Mouse (Mus musculus) hindbrain, embryonic 15.5 days (tissue): Measurements from ENCODE around the gene Foxp1. TPM values are rescaled to one million over a fixed set of nuclear protein-coding genes. Genes with fewer than 3 reads are reported as not detected.

ENCODE experiments used
- ATAC-seq: fragments of 200-750 bp; cut with Nextera tagmentation; 2 replicates; pipeline ENCODE4 v1.8.0; 2017; ENCODE audit warnings: low read depth, moderate number of reproducible peaks, moderate TSS enrichment; ENCODE audit not compliant: low FRiP score
- H3K27ac ChIP-seq: fragments of 300-500 bp; sonication (generic); replicated peaks from 2 replicates; pipeline ENCODE4 v1.5.1; 2015; ENCODE audit warnings: mild to moderate bottlenecking, inconsistent platforms
- H3K27me3 ChIP-seq: fragments of 300-500 bp; sonication (generic); 2 replicates; pipeline ENCODE4 v1.6.1; 2015; ENCODE audit warnings: control low read depth, inconsistent platforms
- H3K36me3 ChIP-seq: fragments of 300-500 bp; sonication (generic); 2 replicates; pipeline ENCODE4 v1.6.1; 2015; ENCODE audit warnings: control low read depth, inconsistent platforms
- H3K4me1 ChIP-seq: fragments of 300-500 bp; sonication (generic); replicated peaks from 2 replicates; pipeline ENCODE4 v1.6.1; 2015; ENCODE audit warnings: control low read depth, inconsistent platforms
- H3K4me2 ChIP-seq: fragments of 300-500 bp; sonication (generic); 2 replicates; pipeline ENCODE4 v1.6.1; 2015; ENCODE audit warnings: moderate library complexity, mild to moderate bottlenecking, inconsistent platforms
- H3K4me3 ChIP-seq: fragments of 300-500 bp; sonication (generic); 2 replicates; pipeline ENCODE4 v1.5.1; 2015; ENCODE audit warnings: mild to moderate bottlenecking, inconsistent platforms
- H3K9ac ChIP-seq: fragments of 300-500 bp; sonication (generic); 2 replicates; pipeline ENCODE4 v1.6.1; 2015; ENCODE audit warnings: inconsistent platforms
- H3K9me3 ChIP-seq: fragments of 300-500 bp; sonication (generic); 2 replicates; pipeline ENCODE4 v1.6.1; 2016; ENCODE audit warnings: control low read depth, inconsistent platforms
- WGBS: fragments of 180-500 bp; shearing (Covaris S2); methylation state at CpG from one replicate; pipeline ENCODE4 v1.1.7; 2015; 5-methylcytosine and 5-hydroxymethylcytosine counted together
- polyA plus RNA-seq: library from polyadenylated mRNA; unstranded; fragments of >200 nt; fragmentation: Nextera tagmentation; extraction: Ambion mirVana; gene quantifications from 2 replicates; pipeline ENCODE4 v1.2.1, GENCODE M21; 2015

Gene Foxp1
- polyA plus RNA-seq, 1 experiment from 2014 or later: 74.2 TPM

- no peaks in the 10 kb centered on the region for H3K36me3 ChIP-seq
- no peak overlapping the region for H3K27ac ChIP-seq
- H3K4me3 ChIP-seq: no peak overlapping the region
- WGBS: 85% methylated on average over 3 of the region's 3 CpGs
- H3K4me1 ChIP-seq: peaks cover 5% of the 10 kb centered on the region; the same call in 1 of the 2 replicates
- H3K4me2 ChIP-seq: no peak overlapping the region
- H3K9ac ChIP-seq: no peak overlapping the region
- H3K9me3 ChIP-seq: no peaks in the 10 kb centered on the region
- H3K27me3 ChIP-seq: no peaks in the 10 kb centered on the region
- ATAC-seq: no peak
These were observed 120.2 kb downstream of the Foxp1 start for GRCm38 (mm10) chr6:99402370-99402769.

GRCm38 (mm10) chr6:99401801-99402200, 120.7 kb downstream of the Foxp1 start:
- no peaks in the 10 kb centered on the region for H3K36me3 ChIP-seq
- no peaks in the 10 kb centered on the region for H3K27me3 ChIP-seq
- no peak overlapping the region for H3K9ac ChIP-seq
- H3K4me1 ChIP-seq: peaks cover 5% of the 10 kb centered on the region; the same call in 1 of the 2 replicates
- no peaks in the 10 kb centered on the region for H3K9me3 ChIP-seq
- H3K4me3 ChIP-seq: no peak overlapping the region
- no peak overlapping the region for H3K27ac ChIP-seq
- H3K4me2 ChIP-seq: no peak overlapping the region
- WGBS: 80% methylated on average over 6 of the region's 6 CpGs
- ATAC-seq: no peak

GRCm38 (mm10) chr6:99401211-99401610, 121.3 kb downstream of the Foxp1 start:
- H3K9me3 ChIP-seq: no peaks in the 10 kb centered on the region
- no peak overlapping the region for H3K4me3 ChIP-seq
- WGBS: 52% methylated on average over 2 of the region's 2 CpGs
- ATAC-seq: no peak
- no peak overlapping the region for H3K9ac ChIP-seq
- H3K27ac ChIP-seq: no peak overlapping the region
- H3K4me1 ChIP-seq: peaks cover 5% of the 10 kb centered on the region; the same call in 1 of the 2 replicates
- no peaks in the 10 kb centered on the region for H3K36me3 ChIP-seq
- no peak overlapping the region for H3K4me2 ChIP-seq
- H3K27me3 ChIP-seq: no peaks in the 10 kb centered on the region

- WGBS: 59% methylated on average over 12 of the region's 12 CpGs
- Histone ChIP-seq H3K4me3 (no peak overlapping the region), H3K36me3 (no peaks in the 10 kb centered on the region), H3K4me1 (0 out of 2 replicates have a peak, but pooled peaks cover 4% of the 10 kb centered on the region), H3K27ac (no peak overlapping the region), H3K4me2 (no peak overlapping the region), H3K27me3 (no peaks in the 10 kb centered on the region), H3K9me3 (no peaks in the 10 kb centered on the region), H3K9ac (no peak overlapping the region)
- ATAC-seq: no peak
These were observed 126.8 kb downstream of the Foxp1 start for GRCm38 (mm10) chr6:99395745-99396144.

GRCm38 (mm10) chr6:99394801-99395200, 127.7 kb downstream of the Foxp1 start:
- no peak for ATAC-seq
- 84% methylated on average over 5 of the region's 5 CpGs for WGBS
- Histone ChIP-seq H3K4me3 (no peak overlapping the region), H3K9me3 (no peaks in the 10 kb centered on the region), H3K36me3 (no peaks in the 10 kb centered on the region), H3K27ac (no peak overlapping the region), H3K4me2 (no peak overlapping the region), H3K4me1 (0 out of 2 replicates have a peak, but pooled peaks cover 4% of the 10 kb centered on the region), H3K9ac (no peak overlapping the region), H3K27me3 (no peaks in the 10 kb centered on the region)

GRCm38 (mm10) chr6:99392484-99392883, 130.0 kb downstream of the Foxp1 start:
- no peak for ATAC-seq
- H3K36me3 ChIP-seq: no peaks in the 10 kb centered on the region
- WGBS: 93% methylated on average over 6 of the region's 6 CpGs

GRCm38 (mm10) chr6:99388741-99389675, 133.5 kb downstream of the Foxp1 start:
- Histone ChIP-seq H3K9ac (no peak overlapping the region), H3K27me3 (no peaks in the 10 kb centered on the region), H3K4me2 (no peak overlapping the region), H3K4me3 (no peak overlapping the region), H3K36me3 (no peaks in the 10 kb centered on the region), H3K4me1 (no peaks in the 10 kb centered on the region), H3K27ac (peak overlapping the region; percentile 46; the same call in 1 of the 2 replicates), H3K9me3 (no peaks in the 10 kb centered on the region)
- ATAC-seq: no peak
- 73% methylated on average over 19 of the region's 19 CpGs for WGBS

More at GRCm38 (mm10) chr6:99392484-99392883, 130.0 kb downstream of the Foxp1 start:
- H3K9ac ChIP-seq: no peak overlapping the region
- H3K4me1 ChIP-seq: 0 out of 2 replicates have a peak, but pooled peaks cover 4% of the 10 kb centered on the region
- H3K27ac ChIP-seq: no peak overlapping the region
- no peak overlapping the region for H3K4me3 ChIP-seq
- no peaks in the 10 kb centered on the region for H3K9me3 ChIP-seq
- no peak overlapping the region for H3K4me2 ChIP-seq
- H3K27me3 ChIP-seq: no peaks in the 10 kb centered on the region

GRCm38 (mm10) chr6:99388023-99388422, 134.5 kb downstream of the Foxp1 start:
- H3K4me3 ChIP-seq: no peak overlapping the region
- H3K27ac ChIP-seq: no peak overlapping the region
- no peaks in the 10 kb centered on the region for H3K27me3 ChIP-seq
- H3K9me3 ChIP-seq: no peaks in the 10 kb centered on the region
- WGBS: 93% methylated on average over 5 of the region's 5 CpGs
- no peak overlapping the region for H3K9ac ChIP-seq
- H3K4me2 ChIP-seq: no peak overlapping the region
- no peak for ATAC-seq
- no peaks in the 10 kb centered on the region for H3K36me3 ChIP-seq
- peaks cover 4% of the 10 kb centered on the region; the same call in 1 of the 2 replicates for H3K4me1 ChIP-seq

GRCm38 (mm10) chr6:99385059-99385604, 137.4 kb downstream of the Foxp1 start:
- Histone ChIP-seq H3K9me3 (no peaks in the 10 kb centered on the region), H3K36me3 (no peaks in the 10 kb centered on the region), H3K4me3 (no peak overlapping the region), H3K4me2 (no peak overlapping the region), H3K4me1 (peaks cover 4% of the 10 kb centered on the region; the same call in 1 of the 2 replicates), H3K27me3 (no peaks in the 10 kb centered on the region), H3K9ac (no peak overlapping the region), H3K27ac (no peak overlapping the region)
- WGBS: 83% methylated on average over 2 of the region's 2 CpGs
- no peak for ATAC-seq

- H3K4me2 ChIP-seq: no peak overlapping the region
- 86% methylated on average over 4 of the region's 4 CpGs for WGBS
- no peaks in the 10 kb centered on the region for H3K36me3 ChIP-seq
- no peak overlapping the region for H3K27ac ChIP-seq
- H3K9me3 ChIP-seq: no peaks in the 10 kb centered on the region
- peaks cover 4% of the 10 kb centered on the region; the same call in 1 of the 2 replicates for H3K4me1 ChIP-seq
- H3K4me3 ChIP-seq: no peak overlapping the region
- no peaks in the 10 kb centered on the region for H3K27me3 ChIP-seq
- ATAC-seq: no peak
- H3K9ac ChIP-seq: no peak overlapping the region
These were observed 138.6 kb downstream of the Foxp1 start for GRCm38 (mm10) chr6:99383846-99384472.

- Histone ChIP-seq H3K36me3 (no peaks in the 10 kb centered on the region), H3K27me3 (no peaks in the 10 kb centered on the region), H3K4me3 (no peak overlapping the region), H3K9ac (no peak overlapping the region), H3K27ac (no peak overlapping the region), H3K4me2 (no peak overlapping the region), H3K4me1 (peaks cover 29% of the 10 kb centered on the region), H3K9me3 (no peaks in the 10 kb centered on the region)
- no peak for ATAC-seq
- WGBS: 94% methylated on average over 5 of the region's 5 CpGs
These were observed 142.4 kb downstream of the Foxp1 start for GRCm38 (mm10) chr6:99380146-99380545.
